Mouse (Mus musculus): ENCODE measurements at regions not wholly inside any gene's neighbourhood (a gene's known extent, or its start where the extent isn't known, plus 50 kb on each side); places are given as distances from the start of the nearest gene placed in this dataset.

DNA sequence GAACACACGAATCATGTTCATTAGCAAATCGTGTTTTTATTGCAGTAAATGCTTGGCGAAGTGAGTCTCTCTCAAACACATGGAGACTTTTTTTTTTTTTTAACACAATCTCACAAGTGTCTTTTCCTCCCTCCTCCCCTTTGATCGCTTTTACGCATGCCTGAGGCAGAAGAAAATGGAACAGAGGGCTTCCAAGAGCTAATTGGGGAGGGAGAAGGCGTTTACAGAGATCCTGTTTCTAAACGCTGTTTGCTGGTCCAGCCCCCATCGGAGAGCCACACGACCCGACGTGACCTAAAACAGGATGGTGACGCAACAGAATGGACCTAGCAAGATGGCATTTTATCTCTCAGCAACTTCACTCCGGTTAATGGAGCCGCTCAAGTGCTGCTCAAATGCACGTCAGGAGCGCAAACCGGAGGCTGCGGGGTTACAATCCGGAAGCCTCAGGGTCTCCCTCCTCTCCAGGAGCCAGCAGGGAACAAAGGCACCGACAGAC lies 73.0 kb upstream of the Zfp217 start:
- DNase-seq (ENCODE audit: extremely low read depth, low read depth, low spot score) = no peak

DNA sequence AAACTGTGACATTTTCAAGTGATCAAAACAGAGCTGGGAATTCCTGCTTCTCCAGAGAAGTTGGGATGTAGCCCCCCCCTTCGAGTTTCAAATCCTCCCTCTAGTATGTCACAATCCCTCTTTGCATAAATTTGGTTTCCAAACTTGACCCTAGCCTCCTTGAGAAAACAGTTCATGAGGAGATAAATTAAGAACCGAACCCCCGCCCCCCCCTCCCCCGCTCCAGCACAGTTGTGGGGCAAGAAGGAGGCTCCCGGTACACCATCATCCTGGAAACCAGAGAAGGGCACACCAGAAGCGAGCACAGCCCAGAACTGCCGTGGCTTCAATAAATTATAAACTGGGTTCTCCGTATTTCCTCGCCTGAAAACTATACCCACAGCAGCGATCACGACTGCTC lies 72.5 kb upstream of the Zfp217 start:
- no peak for DNase-seq (ENCODE audit: extremely low read depth, low read depth, low spot score)

DNA sequence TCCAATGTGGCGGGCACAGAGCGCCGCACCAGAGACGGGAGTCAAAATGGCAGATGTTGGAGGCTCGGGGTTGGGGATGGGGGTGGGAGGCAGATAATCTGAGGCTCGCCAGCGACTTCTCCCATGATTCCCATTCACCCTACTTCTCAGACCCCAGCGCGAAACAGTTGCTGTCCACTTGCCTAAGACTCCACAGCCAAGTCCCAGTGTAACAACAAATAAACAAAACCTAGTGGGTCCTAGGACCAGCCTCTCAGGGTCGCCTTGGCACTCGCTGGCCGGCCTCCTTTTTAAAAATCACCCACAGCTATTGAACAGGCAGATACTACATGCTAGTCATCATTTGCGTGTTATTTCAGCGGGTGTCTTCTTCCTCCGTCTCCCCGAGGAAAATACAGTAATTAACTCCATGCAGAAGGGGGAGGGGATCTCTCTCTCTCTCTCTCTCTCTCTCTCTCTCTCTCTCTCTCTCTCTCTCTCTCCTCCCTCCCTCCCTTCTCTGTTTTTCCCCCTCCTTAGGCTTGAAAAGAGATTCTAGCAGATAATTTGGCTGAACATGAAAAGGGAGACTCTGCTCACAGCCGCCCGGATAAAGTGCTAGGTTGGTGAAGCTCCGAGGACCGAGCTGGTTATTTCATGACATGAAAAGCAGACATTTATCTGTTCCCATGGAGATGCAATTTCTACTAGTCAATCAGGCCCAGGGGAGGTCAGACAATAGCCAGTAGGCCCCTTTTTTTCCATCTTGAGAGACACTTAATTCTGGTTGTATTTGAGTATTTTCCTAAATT lies 71.9 kb upstream of the Zfp217 start:
- DNase-seq (ENCODE audit: extremely low read depth, low read depth, low spot score) = no peak

DNA sequence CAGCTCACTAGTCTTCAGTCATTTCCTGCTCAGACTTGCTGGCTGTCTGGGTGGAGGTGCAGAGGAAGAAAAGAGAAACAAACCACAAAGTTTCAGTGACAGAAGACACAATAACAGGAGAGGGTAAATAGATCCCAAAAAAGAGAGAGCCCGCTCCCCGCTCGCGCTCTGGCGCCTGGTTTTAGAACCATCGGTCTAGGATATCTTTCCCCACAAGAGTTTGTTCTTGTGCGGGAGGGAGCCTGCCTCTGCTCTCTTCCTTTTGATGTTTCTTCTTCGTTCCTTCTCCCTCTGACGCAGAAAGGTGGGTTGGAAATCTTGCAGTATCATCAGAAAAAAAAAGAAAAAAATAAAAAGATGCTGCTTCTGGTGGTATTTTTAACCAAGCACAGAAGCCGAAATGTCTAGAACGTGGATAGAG lies 71.3 kb upstream of the Zfp217 start:
- DNase-seq (ENCODE audit: extremely low read depth, low read depth, low spot score) = no peak

DNA sequence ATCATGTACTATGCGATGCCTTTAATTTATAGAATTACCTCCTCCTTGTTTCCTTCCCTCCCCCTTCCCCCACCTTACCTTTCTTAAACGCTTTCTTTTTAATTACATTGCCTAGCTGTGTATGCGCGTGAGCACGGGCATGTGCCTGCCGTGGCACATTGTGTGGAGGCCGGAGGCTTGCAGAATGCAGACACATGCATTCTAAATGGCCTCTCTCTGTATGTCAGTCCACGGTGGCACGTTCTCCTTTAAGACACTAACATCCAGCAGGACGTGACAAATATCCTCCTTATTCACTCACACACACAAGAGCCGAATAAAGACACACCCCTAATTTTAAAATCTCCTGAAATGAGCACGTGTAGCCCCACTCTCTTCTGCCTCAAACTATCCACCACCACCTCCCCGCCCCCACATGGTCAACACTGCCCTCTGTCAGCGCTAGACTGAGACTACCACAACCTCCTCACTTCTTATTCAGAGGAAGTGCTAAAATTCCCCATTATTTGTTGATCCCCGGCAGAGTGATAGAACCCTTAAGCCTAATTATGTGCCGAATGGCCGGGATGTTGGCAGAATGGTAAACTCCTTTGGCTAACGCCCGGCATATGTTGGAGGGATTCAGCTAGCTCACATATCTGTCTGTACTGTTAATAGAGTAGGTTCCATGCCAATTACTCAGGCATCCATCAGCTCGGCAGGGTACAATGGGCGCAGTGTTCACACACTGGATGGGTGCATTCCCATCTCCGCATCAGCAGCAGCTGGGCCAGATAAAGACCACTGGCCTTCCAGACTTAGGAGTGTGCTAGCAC lies 70.5 kb upstream of the Zfp217 start:
- no peak for DNase-seq (ENCODE audit: extremely low read depth, low read depth, low spot score)

DNA sequence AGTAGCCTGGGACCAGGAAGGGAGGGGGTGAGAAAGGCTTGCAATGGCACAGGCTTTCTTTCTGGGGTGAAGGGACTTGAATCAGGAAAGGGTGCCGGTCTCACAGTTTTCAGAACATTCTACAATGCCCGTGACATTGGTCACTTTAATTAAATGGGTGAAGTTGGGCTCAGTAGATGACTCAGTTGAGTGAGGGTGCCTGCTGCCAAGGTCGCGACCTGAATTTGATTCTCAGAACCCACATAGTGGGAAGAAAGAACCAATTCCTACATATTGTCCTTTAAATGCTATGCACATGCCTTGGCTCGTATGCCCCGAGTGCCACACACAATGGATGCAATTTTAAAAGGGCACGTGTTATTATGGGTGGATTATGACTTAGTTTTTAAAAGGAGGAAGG lies 68.4 kb upstream of the Zfp217 start:
- no peak for DNase-seq (ENCODE audit: extremely low read depth, low read depth, low spot score)

DNA sequence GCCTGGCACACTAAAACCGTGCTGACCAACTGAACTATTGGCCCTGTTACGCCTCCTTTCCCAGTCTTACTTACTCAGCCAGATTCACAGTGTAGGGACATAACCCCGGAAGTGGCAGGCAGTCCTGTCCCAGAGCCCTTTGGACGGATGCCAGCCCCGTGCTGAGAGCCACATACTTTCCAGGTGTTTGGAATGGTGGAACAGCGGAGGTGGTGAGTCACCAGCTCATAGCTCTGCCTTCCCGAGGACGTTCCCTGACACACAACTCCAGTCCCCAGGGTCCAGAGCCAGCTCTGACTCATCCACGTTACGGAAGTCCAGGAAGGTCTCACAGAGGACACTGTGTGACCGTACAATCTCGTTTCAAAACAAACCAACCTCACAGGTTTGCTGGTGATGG lies 61.2 kb upstream of the Zfp217 start:
- DNase-seq (ENCODE audit: extremely low read depth, low read depth, low spot score) = peak; percentile 98

DNA sequence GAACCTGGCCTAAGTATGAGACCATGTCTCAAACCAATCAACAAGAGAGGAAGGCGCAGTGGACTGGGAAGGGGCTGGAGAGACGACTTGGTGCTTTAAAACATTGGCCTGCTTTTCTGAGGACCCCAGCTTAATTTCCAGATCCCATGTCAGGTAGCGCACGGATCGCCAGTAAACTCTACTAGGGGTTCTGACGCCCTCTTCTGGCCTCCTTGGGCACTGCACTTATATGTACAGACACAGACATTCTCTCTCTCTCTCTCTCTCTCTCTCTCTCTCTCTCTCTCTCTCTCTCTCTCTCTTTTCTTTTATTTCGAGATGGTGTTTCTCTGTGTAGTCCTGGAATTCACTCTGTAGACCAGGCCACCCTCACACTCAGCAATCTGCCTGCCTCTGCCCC lies 60.0 kb upstream of the Zfp217 start:
- DNase-seq (ENCODE audit: extremely low read depth, low read depth, low spot score) = no peak

DNA sequence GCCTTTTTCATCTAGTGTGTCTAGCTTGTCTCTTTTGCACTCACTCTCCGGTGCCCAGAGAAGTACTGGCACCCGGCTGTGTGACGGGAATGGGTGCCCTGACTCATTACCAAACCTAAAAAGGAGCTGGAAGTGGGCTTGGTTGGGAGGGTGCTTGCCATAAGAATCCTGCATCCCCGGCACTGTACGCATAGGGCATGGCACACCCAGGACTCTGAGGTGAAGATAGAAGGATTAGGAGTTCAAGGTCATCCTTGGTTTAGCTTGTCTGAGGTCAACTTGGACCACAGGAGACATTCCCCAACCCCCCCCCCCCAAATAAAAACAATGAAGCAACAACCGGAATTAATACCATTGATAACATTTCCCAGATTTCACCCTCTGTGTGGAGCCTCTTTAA lies 59.5 kb upstream of the Zfp217 start:
- no peak for DNase-seq (ENCODE audit: extremely low read depth, low read depth, low spot score)

DNA sequence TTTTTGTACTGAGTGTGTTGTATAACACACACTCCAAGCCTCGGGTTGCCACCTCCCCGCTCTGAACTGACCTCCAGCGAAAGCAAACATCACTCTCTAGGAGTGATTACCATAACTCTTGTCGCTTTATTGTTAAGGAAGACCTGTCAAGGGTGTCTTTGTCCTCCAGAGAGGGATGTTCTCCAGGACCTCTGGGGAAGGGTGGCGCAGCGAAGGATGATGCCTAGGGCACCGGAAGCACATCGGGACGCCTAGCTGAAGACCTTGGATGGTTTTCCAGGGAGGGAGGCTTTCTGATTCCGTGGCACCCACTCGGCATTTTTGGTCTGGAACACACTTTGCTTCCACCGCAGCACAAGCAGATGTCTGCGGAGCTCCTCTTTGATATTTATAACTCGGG lies 59.0 kb upstream of the Zfp217 start:
- DNase-seq (ENCODE audit: extremely low read depth, low read depth, low spot score) = no peak

DNA sequence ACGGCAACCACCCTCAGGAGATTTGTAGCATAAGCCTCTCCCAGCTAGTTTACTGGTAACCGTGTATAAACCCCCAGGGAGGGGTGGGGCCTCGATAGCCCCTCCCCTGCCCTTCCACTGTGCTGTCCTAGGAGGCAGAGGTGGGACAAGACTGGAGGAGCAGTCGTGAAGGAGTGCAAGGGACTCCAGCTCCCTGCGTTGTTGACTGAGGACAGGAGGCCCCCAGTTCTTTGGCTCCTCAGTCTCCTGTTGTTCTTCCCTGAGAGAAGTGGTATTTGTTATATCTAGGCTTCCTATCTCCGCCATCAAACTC lies 58.5 kb upstream of the Zfp217 start:
- no peak for DNase-seq (ENCODE audit: extremely low read depth, low read depth, low spot score)

DNA sequence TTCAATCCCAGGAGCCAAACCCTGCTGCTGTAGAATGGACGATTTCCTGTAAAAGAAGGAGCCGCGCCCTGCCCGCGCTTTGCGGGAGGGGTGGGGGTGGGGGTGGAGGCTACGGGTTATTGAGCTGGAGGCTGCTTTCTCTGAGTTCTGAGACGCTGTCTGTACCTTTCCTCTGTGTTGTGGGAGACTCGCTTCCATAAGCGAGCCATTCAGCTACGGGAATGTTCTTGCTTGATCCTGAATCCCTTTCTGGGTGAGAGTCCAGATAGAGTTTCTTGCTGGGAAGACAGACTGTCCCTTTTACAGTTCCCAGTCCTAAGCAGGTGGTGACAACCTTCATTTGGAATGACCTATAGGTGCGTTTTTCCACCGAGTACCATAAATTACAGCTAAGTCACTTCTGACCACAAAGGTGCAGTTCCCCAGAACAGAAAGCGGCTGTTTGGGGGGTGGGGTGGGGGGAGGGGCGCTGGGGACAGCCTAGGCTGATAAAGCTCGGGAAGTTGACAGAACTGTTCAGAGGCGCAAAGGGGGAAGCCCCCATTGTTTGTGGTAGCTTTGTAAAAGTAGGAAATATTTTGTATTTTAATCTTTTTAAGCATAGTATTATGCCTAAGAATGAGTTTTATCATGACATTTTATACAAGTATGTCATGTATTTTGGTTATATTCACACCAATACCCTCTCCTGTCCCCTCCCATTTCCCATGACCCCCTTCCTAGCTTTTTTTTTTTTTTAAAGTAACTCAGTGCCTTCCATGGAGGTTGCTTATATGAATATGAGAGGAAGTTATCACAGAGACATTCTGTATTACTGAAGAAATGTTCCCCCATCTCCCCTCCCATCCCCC lies 57.9 kb upstream of the Zfp217 start:
- DNase-seq (ENCODE audit: extremely low read depth, low read depth, low spot score) = no peak

DNA sequence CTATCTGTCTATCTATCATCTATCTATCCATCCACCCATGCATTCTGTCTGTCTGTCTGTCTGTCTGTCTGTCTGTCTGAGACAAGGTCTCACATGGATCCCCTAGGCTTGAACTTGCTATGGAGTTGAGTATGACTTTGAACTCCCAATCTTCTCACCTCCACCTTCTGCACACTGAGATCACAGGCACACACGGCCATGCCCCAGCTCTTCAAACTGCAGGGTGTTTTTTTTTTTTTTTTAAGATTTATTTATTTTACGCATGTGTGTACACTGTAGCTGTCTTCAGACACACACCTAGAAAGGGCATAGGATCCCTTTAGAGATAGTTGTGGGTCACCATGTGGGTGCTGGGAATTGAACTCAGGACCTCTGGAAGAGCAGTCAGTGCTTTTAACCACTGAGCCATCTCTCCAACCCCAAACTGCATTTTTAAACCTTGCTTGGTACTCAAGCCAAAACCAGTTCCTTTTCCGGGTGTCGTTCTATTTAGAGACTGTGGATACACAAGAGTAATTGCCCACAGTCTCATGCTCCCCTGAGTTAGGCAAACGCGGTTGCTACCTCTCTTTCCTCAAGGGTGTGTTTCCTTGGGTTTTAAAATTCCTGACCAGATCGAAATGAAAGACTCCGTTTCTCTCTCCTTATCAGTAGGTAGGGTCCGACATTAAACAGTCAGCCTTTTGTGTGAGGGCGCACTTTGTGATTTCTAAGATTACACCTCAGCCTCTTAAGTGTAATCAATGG lies 57.0 kb upstream of the Zfp217 start:
- no peak for DNase-seq (ENCODE audit: extremely low read depth, low read depth, low spot score)

DNA sequence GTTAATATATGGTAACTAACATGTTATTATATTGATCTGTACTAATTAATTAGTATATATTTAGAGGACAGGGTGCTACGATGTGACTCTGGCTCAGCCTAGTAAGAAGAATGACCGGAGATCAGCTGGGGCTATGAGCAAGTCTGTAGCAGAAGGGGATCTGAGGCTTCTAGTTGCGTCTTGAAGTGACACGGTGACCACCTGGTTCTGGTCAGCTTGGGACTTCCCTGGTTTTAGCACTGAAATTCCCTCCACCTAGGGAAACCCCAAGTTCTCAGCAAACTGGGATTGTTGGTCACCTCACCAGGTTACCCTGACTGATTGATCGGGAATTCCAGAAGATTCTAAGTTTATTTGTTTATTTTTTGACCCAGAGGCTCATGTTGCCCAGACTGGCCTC lies 55.6 kb upstream of the Zfp217 start:
- DNase-seq (ENCODE audit: extremely low read depth, low read depth, low spot score) = no peak

DNA sequence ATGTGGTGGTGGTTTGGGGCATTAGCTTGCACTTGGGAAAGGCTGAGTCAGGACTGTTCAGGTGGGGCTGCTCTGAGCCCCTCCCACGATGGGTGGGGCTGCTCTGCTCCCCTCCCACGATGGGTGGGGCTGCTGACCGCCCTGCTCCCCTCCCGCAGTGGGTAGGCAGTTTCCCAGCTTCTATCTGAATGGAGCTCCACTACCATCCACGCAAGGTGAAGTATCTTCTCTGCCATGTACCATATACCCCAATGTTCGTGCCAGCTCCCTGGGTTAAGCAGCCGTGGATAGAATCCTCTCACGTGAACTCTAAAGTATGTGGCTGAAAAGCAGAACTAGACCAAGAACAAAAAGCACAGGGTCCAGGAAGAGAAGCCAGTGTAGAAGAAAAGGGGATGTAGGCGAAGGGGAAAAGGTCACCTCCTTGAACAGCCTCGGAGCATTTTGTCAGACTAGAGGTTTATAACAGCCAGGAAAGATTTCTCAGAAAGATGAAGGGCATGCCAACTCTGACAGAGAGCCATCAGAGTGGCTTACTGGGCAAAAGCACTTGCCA lies 54.0 kb upstream of the Zfp217 start:
- no peak for DNase-seq (ENCODE audit: extremely low read depth, low read depth, low spot score)

All from fat pad, adult 2 months (tissue).